Mouse (Mus musculus) limb, embryonic 15.5 days (tissue): ENCODE data around the gene P2ry6. TPM values are rescaled to one million over a fixed set of nuclear protein-coding genes. Genes with fewer than 3 reads are reported as not detected.

Source experiments
- ATAC-seq: fragments of 200-750 bp; cut with Nextera tagmentation; 2 replicates; pipeline ENCODE4 v1.8.0; 2017; ENCODE audit warnings: low read depth, moderate TSS enrichment; ENCODE audit not compliant: insufficient number of reproducible peaks, low FRiP score, low TSS enrichment
- H3K27ac ChIP-seq: fragments of 300-500 bp; sonication (generic); 2 replicates; pipeline ENCODE4 v1.5.1; 2015; ENCODE audit warnings: moderate library complexity, mild to moderate bottlenecking, inconsistent platforms
- H3K27me3 ChIP-seq: fragments of 300-500 bp; sonication (generic); 2 replicates; pipeline ENCODE4 v1.6.1; 2015; ENCODE audit warnings: inconsistent platforms
- H3K36me3 ChIP-seq: fragments of 300-500 bp; sonication (generic); 2 replicates; pipeline ENCODE4 v1.6.1; 2015; ENCODE audit warnings: inconsistent platforms
- H3K4me1 ChIP-seq: fragments of 300-500 bp; sonication (generic); 2 replicates; pipeline ENCODE4 v1.6.1; 2015; ENCODE audit warnings: inconsistent platforms
- H3K4me2 ChIP-seq: fragments of 300-500 bp; sonication (generic); 2 replicates; pipeline ENCODE4 v1.6.1; 2015; ENCODE audit warnings: mild to moderate bottlenecking, inconsistent platforms
- H3K4me3 ChIP-seq: fragments of 300-500 bp; sonication (generic); 2 replicates; pipeline ENCODE4 v1.5.1; 2015; ENCODE audit warnings: mild to moderate bottlenecking, inconsistent platforms
- H3K9ac ChIP-seq: fragments of 300-500 bp; sonication (generic); 2 replicates; pipeline ENCODE4 v1.6.1; 2015; ENCODE audit warnings: inconsistent platforms
- H3K9me3 ChIP-seq: fragments of 300-500 bp; sonication (generic); 2 replicates; pipeline ENCODE4 v1.6.1; 2016; ENCODE audit warnings: inconsistent platforms
- WGBS: fragments of 180-500 bp; shearing (Covaris S2); methylation state at CpG from one replicate; pipeline ENCODE4 v1.1.7; 2015; 5-methylcytosine and 5-hydroxymethylcytosine counted together
- polyA plus RNA-seq: library from polyadenylated mRNA; unstranded; fragments of >200 nt; fragmentation: Nextera tagmentation; extraction: Ambion mirVana; gene quantifications from 2 replicates; pipeline ENCODE4 v1.2.1, GENCODE M21; 2015

Gene P2ry6
- polyA plus RNA-seq, 1 experiment from 2014 or later: 6.0 TPM

GRCm38 (mm10) chr7:101002274-101002673, 27.8 kb upstream of the P2ry6 start:
- no peak overlapping the region for H3K4me2 ChIP-seq
- H3K4me1 ChIP-seq: peaks cover 11% of the 10 kb centered on the region
- no peak for ATAC-seq
- H3K27me3 ChIP-seq: no peaks in the 10 kb centered on the region
- no peak overlapping the region for H3K27ac ChIP-seq
- H3K9me3 ChIP-seq: no peaks in the 10 kb centered on the region
- no peak overlapping the region for H3K9ac ChIP-seq
- no peak overlapping the region for H3K4me3 ChIP-seq
- WGBS: 72% methylated on average over 6 of the region's 6 CpGs
- H3K36me3 ChIP-seq: no peaks in the 10 kb centered on the region

- Histone ChIP-seq H3K4me3 (no peak overlapping the region), H3K27me3 (no peaks in the 10 kb centered on the region), H3K36me3 (no peaks in the 10 kb centered on the region), H3K4me1 (peaks cover 11% of the 10 kb centered on the region), H3K9me3 (no peaks in the 10 kb centered on the region), H3K9ac (no peak overlapping the region), H3K4me2 (no peak overlapping the region), H3K27ac (no peak overlapping the region)
- no peak for ATAC-seq
- 56% methylated on average over 5 of the region's 5 CpGs for WGBS
Observed at GRCm38 (mm10) chr7:100999623-101000022, 25.2 kb upstream of the P2ry6 start.

DNA sequence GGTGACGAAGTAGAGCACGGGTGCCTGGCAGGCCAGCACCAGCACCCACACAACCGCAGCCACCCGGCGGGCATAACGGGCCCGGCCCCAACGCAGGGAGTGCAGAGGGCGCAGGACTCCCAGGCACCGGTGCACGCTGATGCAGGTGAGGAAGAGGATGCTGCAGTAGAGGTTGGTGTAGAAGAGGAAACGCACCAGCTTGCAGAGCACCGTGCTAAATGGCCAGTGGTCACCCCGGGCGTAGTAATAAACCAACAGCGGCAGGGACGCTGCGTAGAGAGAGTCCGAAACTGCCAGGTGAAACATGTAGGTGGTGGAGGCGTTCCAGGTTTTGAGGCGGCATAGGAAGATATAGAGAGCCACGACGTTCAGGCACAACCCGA, 24.1 kb upstream of the P2ry6 start:
- ATAC-seq: no peak
- Histone ChIP-seq H3K9me3 (no peaks in the 10 kb centered on the region), H3K27me3 (no peaks in the 10 kb centered on the region), H3K27ac (no peak overlapping the region), H3K4me3 (no peak overlapping the region), H3K4me2 (no peak overlapping the region), H3K9ac (no peak overlapping the region), H3K4me1 (peaks cover 7% of the 10 kb centered on the region), H3K36me3 (no peaks in the 10 kb centered on the region)
- 90% methylated on average over 24 of the region's 24 CpGs for WGBS

GRCm38 (mm10) chr7:100997951-100998577, 23.6 kb upstream of the P2ry6 start:
- ATAC-seq: no peak
- H3K4me1 ChIP-seq: peaks cover 2% of the 10 kb centered on the region
- no peak overlapping the region for H3K27ac ChIP-seq
- H3K9me3 ChIP-seq: no peaks in the 10 kb centered on the region
- no peak overlapping the region for H3K4me3 ChIP-seq
- no peak overlapping the region for H3K9ac ChIP-seq
- 85% methylated on average over 31 of the region's 31 CpGs for WGBS
- no peak overlapping the region for H3K4me2 ChIP-seq
- no peaks in the 10 kb centered on the region for H3K36me3 ChIP-seq
- no peaks in the 10 kb centered on the region for H3K27me3 ChIP-seq

- no peak overlapping the region for H3K9ac ChIP-seq
- no peaks in the 10 kb centered on the region for H3K9me3 ChIP-seq
- 74% methylated on average over 1 of the region's 1 CpGs for WGBS
- H3K27ac ChIP-seq: no peak overlapping the region
- H3K4me1 ChIP-seq: no peaks in the 10 kb centered on the region; the same call in 1 of the 2 replicates
- H3K27me3 ChIP-seq: no peaks in the 10 kb centered on the region
- H3K36me3 ChIP-seq: no peaks in the 10 kb centered on the region
- no peak for ATAC-seq
- no peak overlapping the region for H3K4me3 ChIP-seq
- H3K4me2 ChIP-seq: no peak overlapping the region
Observed at GRCm38 (mm10) chr7:100997215-100997614, 22.8 kb upstream of the P2ry6 start.

DNA sequence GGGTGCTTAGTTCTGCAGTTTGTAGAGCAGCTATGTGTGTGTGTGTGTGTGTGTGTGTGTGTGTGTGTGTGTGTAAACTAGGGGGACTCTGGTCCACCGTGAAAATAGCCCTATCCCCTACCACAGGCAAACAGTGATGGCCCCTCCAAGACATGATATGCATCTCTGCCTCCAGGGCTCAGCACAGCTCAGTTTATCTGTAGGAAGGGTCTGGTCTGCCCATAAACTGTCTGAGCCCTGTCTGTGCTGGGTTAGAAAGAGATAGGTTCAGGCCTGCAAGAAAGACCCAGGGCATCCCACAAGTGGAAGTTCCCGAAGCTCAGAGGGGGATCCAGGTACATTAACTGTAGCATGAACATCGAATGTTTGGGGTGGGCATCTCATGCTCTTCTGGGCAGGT, 21.5 kb upstream of the P2ry6 start:
- Histone ChIP-seq H3K4me1 (no peaks in the 10 kb centered on the region), H3K4me2 (no peak overlapping the region), H3K9me3 (no peaks in the 10 kb centered on the region), H3K27me3 (no peaks in the 10 kb centered on the region), H3K4me3 (no peak overlapping the region), H3K9ac (no peak overlapping the region), H3K36me3 (no peaks in the 10 kb centered on the region), H3K27ac (no peak overlapping the region)
- no peak for ATAC-seq
- 76% methylated on average over 3 of the region's 3 CpGs for WGBS

DNA sequence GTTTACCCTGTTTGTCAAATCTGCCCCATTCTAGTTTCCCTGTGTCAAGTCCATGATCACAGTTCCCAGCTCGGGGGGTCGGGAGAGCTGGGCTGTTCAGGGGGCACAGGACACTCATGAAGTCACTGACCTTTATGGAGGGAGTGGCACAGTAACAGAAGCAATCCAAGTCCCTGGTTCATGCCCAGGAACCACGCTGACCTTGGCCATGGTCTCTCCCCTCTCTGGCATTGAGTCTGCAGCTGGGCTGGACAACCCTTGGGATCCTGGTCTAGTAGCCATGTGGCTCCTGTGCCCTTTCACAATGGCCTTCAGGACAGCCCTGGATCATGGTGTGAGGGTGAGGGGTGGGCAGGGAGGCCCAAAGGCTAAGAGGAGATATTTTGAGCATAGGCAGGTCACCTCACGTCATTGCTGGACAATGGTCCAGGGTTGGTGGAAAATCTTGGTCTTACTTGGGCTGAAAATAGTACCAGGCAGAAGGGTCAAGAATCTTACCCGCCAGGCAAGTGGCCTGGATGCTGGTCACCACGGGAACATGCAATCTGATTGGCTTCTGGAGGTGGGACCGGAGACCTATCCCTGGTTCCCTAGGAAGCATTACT, 20.9 kb upstream of the P2ry6 start:
- no peak overlapping the region for H3K4me2 ChIP-seq
- 84% methylated on average over 7 of the region's 7 CpGs for WGBS
- no peaks in the 10 kb centered on the region for H3K27me3 ChIP-seq
- no peak overlapping the region for H3K4me3 ChIP-seq
- H3K27ac ChIP-seq: no peak overlapping the region
- no peak overlapping the region for H3K9ac ChIP-seq
- ATAC-seq: no peak
- no peaks in the 10 kb centered on the region for H3K36me3 ChIP-seq
- H3K9me3 ChIP-seq: no peaks in the 10 kb centered on the region
- no peaks in the 10 kb centered on the region for H3K4me1 ChIP-seq

DNA sequence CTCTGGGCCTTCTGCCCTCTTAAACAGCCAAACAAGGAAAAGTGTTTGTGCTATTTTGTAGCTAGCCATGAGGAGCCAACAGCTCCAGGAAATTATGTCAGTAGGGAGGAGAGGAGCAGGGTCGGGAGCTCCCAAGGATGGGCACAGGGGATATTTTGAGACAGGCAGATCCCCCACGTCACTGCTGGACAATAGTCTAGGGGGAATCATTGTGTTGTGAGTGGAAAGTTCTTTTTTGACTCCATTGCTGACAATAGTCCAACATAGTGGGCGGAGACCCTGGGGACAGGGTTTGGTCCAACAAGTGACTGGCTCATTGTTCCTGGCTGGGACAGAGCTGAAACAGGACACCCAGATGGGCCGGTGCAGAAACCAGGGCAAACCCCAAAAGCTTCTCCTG, 18.7 kb upstream of the P2ry6 start:
- Histone ChIP-seq H3K4me2 (no peak overlapping the region), H3K4me1 (0 out of 2 replicates have a peak, but pooled peaks cover 3% of the 10 kb centered on the region), H3K4me3 (no peak overlapping the region), H3K9me3 (no peaks in the 10 kb centered on the region), H3K27me3 (no peaks in the 10 kb centered on the region), H3K9ac (no peak overlapping the region), H3K27ac (no peak overlapping the region), H3K36me3 (no peaks in the 10 kb centered on the region)
- ATAC-seq: no peak
- 76% methylated on average over 4 of the region's 4 CpGs for WGBS

- WGBS: 83% methylated on average over 3 of the region's 3 CpGs
- no peaks in the 10 kb centered on the region for H3K9me3 ChIP-seq
- H3K4me3 ChIP-seq: no peak overlapping the region
- 0 out of 2 replicates have a peak, but pooled peaks cover 3% of the 10 kb centered on the region for H3K4me1 ChIP-seq
- no peak for ATAC-seq
- H3K27me3 ChIP-seq: no peaks in the 10 kb centered on the region
- no peak overlapping the region for H3K4me2 ChIP-seq
- no peak overlapping the region for H3K9ac ChIP-seq
- no peaks in the 10 kb centered on the region for H3K36me3 ChIP-seq
- H3K27ac ChIP-seq: no peak overlapping the region
Observed at GRCm38 (mm10) chr7:100991972-100992371, 17.5 kb upstream of the P2ry6 start.

- WGBS: 62% methylated on average over 9 of the region's 9 CpGs
- Histone ChIP-seq H3K9ac (no peak overlapping the region), H3K27ac (no peak overlapping the region), H3K4me2 (no peak overlapping the region), H3K36me3 (no peaks in the 10 kb centered on the region), H3K4me3 (no peak overlapping the region), H3K4me1 (0 out of 2 replicates have a peak, but pooled peaks cover 3% of the 10 kb centered on the region), H3K27me3 (no peaks in the 10 kb centered on the region), H3K9me3 (no peaks in the 10 kb centered on the region)
- no peak for ATAC-seq
Observed at GRCm38 (mm10) chr7:100990636-100991311, 16.3 kb upstream of the P2ry6 start.

DNA sequence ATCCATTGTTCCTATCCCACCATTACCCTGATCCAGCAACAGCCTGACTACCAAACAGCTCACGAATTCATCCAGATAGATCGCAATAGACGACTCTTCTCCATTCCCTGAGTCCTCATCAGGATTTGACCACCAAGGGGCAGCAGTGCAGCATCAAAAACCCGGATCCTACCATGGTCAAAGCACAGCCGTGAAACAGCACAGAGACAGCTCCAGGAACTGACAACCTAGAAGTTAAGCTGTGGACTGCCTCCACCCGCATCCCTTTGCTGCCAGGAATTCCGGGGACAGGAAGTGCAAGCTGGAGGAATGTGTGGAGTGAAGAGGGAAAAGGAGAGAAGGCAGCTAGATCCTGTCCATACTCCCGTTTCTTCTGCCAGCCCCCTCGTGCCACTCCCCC, 13.6 kb upstream of the P2ry6 start:
- no peak overlapping the region for H3K4me3 ChIP-seq
- peaks cover 14% of the 10 kb centered on the region for H3K4me1 ChIP-seq
- H3K4me2 ChIP-seq: no peak overlapping the region
- H3K9me3 ChIP-seq: no peaks in the 10 kb centered on the region
- ATAC-seq: peak; percentile 74
- no peaks in the 10 kb centered on the region for H3K27me3 ChIP-seq
- H3K36me3 ChIP-seq: no peaks in the 10 kb centered on the region
- WGBS: 13% methylated on average over 9 of the region's 9 CpGs
- H3K9ac ChIP-seq: no peak overlapping the region
- H3K27ac ChIP-seq: 0 out of 2 replicates have a peak overlapping the region, but pooled peaks have one; percentile 3
